Mouse (Mus musculus): ENCODE results near the gene Serpinc1. TPM values are rescaled to one million over a fixed set of nuclear protein-coding genes. Genes with fewer than 3 reads are reported as not detected.

Serpinc1 gene
- polyA plus RNA-seq, 1 experiment = 2.0 TPM

- no peak for TF ChIP-seq GATA1 (IDR thresholded peaks at IDR 0.05; ENCODE audit: borderline replicate concordance, low read length)
- TF ChIP-seq FLI1 (IDR thresholded peaks at IDR 0.05; ENCODE audit: low read length) = no peak
Measured at GRCm38 (mm10) chr1:161040426-161040770, 62.0 kb downstream of the Serpinc1 start.

GRCm38 (mm10) chr1:161040855-161041254 lies 62.5 kb downstream of the Serpinc1 start:
- Histone ChIP-seq H3K27me3 (replicated peaks) (no peaks in the 10 kb centered on the region), H3K9me3 (no peaks in the 10 kb centered on the region), H3K4me3 (replicated peaks) (no peak overlapping the region), H3K4me1 (peaks cover 38% of the 10 kb centered on the region), H3K36me3 (replicated peaks; ENCODE audit: low read length) (peaks cover 90% of the 10 kb centered on the region)
- TF ChIP-seq FLI1 (IDR thresholded peaks at IDR 0.05; ENCODE audit: low read length) (no peak), GATA1 (IDR thresholded peaks at IDR 0.05; ENCODE audit: borderline replicate concordance, low read length) (no peak)

More at GRCm38 (mm10) chr1:161040426-161040770, 62.0 kb downstream of the Serpinc1 start:
- H3K27me3 ChIP-seq (replicated peaks) = no peaks in the 10 kb centered on the region
- peaks cover 88% of the 10 kb centered on the region for H3K36me3 ChIP-seq (replicated peaks; ENCODE audit: low read length)
- no peak overlapping the region for H3K4me3 ChIP-seq (replicated peaks)
- no peaks in the 10 kb centered on the region for H3K9me3 ChIP-seq
- H3K4me1 ChIP-seq = peaks cover 40% of the 10 kb centered on the region

- Histone ChIP-seq H3K27me3 (replicated peaks) (no peaks in the 10 kb centered on the region), H3K4me1 (peaks cover 32% of the 10 kb centered on the region), H3K36me3 (replicated peaks; ENCODE audit: low read length) (peaks cover 90% of the 10 kb centered on the region), H3K9me3 (no peaks in the 10 kb centered on the region), H3K4me3 (replicated peaks) (no peak overlapping the region)
- TF ChIP-seq GATA1 (IDR thresholded peaks at IDR 0.05; ENCODE audit: borderline replicate concordance, low read length) (no peak), FLI1 (IDR thresholded peaks at IDR 0.05; ENCODE audit: low read length) (no peak)
Measured at GRCm38 (mm10) chr1:161041261-161042020, 63.1 kb downstream of the Serpinc1 start.

- Histone ChIP-seq H3K4me3 (replicated peaks) (no peak overlapping the region), H3K4me1 (peaks cover 5% of the 10 kb centered on the region; the same call in 1 of the 2 replicates), H3K9me3 (no peaks in the 10 kb centered on the region), H3K36me3 (replicated peaks; ENCODE audit: low read length) (peaks cover 86% of the 10 kb centered on the region), H3K27me3 (replicated peaks) (no peaks in the 10 kb centered on the region)
- TF ChIP-seq FLI1 (IDR thresholded peaks at IDR 0.05; ENCODE audit: low read length) = no peak
- TF ChIP-seq GATA1 (IDR thresholded peaks at IDR 0.05; ENCODE audit: borderline replicate concordance, low read length) = no peak
Measured at GRCm38 (mm10) chr1:161046972-161047371, 68.6 kb downstream of the Serpinc1 start.

Other genes starting within 250 kb of the Serpinc1 start
- gene Rabgap1l, start 185.4 kb upstream of the Serpinc1 start, polyA plus RNA-seq (2012; ENCODE audit: insufficient read depth, low replicate concordance) = 85.7 and 96.3 TPM in 2 replicates
- gene Rc3h1, start 72.2 kb upstream of the Serpinc1 start, polyA plus RNA-seq (2012; ENCODE audit: insufficient read depth, low replicate concordance) = 0.37 TPM in 1 of 2 replicates, not detected in the other
- 0.04 and 0.09 TPM in 2 replicates for gene Zbtb37, start 56.3 kb downstream of the Serpinc1 start, polyA plus RNA-seq (2012; ENCODE audit: insufficient read depth, low replicate concordance)
- gene Dars2, start 92.1 kb downstream of the Serpinc1 start, polyA plus RNA-seq (2012; ENCODE audit: insufficient read depth, low replicate concordance) = 0.46 TPM in 1 of 2 replicates, not detected in the other
- gene Cenpl, start 92.1 kb downstream of the Serpinc1 start, polyA plus RNA-seq (2012; ENCODE audit: insufficient read depth, low replicate concordance) = 1.2 and 3.9 TPM in 2 replicates
- gene Klhl20, start 152.9 kb downstream of the Serpinc1 start, polyA plus RNA-seq (2012; ENCODE audit: insufficient read depth, low replicate concordance) = 1.5 TPM in 1 of 2 replicates, not detected in the other
- not detected in 2 replicates for gene Ankrd45, start 164.1 kb downstream of the Serpinc1 start, polyA plus RNA-seq (2012; ENCODE audit: insufficient read depth, low replicate concordance)
- not detected in 2 replicates for gene Tex50, start 180.7 kb downstream of the Serpinc1 start, polyA plus RNA-seq (2012; ENCODE audit: insufficient read depth, low replicate concordance)